Mouse (Mus musculus) liver, adult (tissue): ENCODE measurements around the gene Cmss1.

Experiments
- GATA4 ChIP-seq: IDR thresholded peaks from 2 replicates; pipeline ENCODE4 v1.6.1; 2014; ENCODE audit warnings: mild to moderate bottlenecking, low read length; ENCODE audit not compliant: insufficient replicate concordance

Gene Cmss1

DNA sequence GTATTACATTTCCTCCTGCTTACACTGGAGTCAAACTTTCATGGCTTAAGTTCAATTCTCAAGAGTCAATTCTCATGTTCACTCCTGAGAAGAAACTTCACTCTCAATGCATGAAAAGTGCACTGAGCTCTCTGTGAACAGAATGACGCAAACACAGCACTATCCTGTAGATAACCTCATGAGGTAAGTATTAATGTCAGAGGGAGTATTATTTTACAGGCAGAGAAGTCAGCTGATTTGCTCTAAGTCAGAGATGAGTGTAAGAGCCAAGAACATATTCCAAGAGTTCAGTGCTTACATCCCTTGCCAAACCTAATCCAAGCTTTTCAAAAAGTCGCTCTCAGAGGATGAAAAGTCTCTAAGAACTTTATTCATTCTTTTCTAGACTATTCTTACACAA lies 128.2 kb downstream of the Cmss1 start:
- no peak for TF ChIP-seq GATA4

GRCm38 (mm10) chr16:57473415-57474085 lies 133.1 kb downstream of the Cmss1 start:
- no peak for TF ChIP-seq GATA4

DNA sequence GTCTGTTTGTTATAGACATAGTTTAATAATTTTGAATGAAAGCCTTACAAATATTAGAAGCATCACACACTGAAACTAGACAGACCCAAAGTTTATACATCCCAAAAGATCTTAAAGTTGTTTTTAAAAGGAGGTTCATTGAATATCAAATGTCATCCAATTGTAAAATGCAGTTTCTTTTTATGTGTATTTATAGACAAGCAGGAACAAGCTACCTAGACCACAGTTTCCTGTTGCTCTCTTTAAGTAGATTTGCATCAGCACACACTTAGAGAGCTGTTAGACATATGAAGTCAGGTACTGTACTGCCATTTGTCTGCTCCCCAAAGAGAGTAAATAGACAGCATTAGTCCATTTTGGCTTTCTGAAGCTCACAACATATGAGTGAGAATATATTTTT lies 135.6 kb downstream of the Cmss1 start:
- TF ChIP-seq GATA4: no peak

DNA sequence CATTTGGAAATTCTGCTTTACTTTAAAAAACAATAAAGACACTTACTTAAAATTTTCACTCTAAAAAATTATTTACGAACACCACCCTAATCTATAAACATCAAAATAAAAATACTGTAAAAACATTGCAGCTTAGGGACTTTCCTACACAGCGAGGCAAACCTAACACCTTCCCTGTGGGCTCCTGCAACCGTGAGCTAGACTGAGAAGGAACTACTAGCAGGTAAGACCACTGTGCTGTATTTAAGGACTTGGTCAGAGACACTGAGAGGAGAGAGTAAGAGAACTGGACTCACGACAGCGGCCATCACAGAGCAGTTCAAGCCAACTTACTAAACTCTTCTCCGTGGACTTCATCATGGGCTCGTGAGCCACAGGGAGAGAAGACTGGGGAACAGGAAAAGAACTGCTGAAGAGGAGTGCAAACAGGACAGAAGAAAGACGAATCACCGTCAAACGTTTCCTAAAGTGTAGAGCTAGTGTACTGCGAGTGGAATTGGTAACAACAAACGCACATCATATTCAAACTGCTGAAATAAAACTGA lies 136.3 kb downstream of the Cmss1 start:
- no peak for TF ChIP-seq GATA4

DNA sequence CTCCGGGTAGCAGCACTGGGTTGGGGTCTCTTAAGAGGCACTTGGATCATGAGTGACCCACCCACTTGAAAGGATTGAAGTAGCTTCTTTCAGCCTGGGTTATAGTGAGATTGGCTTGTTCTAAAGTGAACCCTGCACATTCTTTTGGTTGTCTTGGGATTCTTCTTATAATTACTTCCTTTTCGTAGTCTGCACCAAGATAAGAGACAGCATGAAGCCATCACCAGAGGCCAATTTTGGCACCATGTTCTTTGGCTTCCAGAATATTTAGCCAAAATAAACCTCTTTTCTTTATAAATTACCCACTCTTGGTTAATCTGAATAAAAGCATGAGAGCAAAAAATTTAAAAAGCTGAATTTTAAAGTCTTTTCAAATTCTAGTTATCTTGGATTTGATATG lies 136.8 kb downstream of the Cmss1 start:
- TF ChIP-seq GATA4: no peak

DNA sequence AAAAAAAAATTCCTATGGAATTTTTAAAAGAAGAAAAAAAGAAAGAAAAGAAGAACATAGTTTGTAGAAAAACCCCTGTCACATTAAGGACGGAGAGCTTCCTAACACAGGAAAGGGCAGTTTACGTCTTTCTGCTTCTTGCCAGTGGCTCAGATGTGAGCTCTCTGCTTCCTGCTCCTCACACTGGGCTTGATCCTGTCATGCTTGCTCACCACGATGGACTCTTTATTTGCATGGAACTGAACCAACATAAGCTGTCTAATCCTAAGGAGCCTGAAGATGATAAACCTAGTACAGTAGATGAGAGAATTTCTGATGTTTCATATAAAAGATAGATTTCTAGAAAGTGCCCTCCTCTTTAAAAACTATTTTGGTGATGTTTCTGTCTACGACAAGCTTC lies 137.4 kb downstream of the Cmss1 start:
- no peak for TF ChIP-seq GATA4

DNA sequence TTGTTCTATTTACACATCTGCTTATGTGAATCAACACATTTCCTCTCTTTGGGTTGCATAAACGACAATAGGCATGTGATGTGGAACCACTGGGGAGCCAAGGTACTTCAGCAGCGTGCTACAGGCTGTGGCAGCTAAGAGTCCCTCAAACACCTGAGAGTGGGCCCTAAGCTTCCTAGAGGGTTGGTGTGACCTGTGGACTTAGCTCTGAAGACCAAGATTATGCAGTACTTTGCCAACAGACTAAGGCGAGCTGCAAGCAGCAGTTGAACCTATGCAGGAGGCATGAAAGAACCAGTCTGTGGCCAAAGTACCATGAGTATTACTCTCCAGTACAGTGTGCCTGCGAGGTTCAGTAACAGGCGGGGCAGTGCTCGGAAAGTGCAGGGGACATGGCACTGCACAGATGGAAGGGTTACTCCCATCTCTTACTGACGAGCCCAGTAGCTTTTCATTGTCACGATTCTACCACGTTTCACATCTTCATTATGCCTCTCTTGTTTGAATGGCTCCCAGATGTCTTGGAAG lies 141.2 kb downstream of the Cmss1 start:
- no peak for TF ChIP-seq GATA4

- TF ChIP-seq GATA4: no peak
Observed at GRCm38 (mm10) chr16:57456003-57456402, 150.7 kb downstream of the Cmss1 start.

GRCm38 (mm10) chr16:57455573-57455972 lies 151.1 kb downstream of the Cmss1 start:
- no peak for TF ChIP-seq GATA4

GRCm38 (mm10) chr16:57454106-57454763 lies 152.4 kb downstream of the Cmss1 start:
- no peak for TF ChIP-seq GATA4

- TF ChIP-seq GATA4: no peak
Observed at GRCm38 (mm10) chr16:57453009-57453408, 153.7 kb downstream of the Cmss1 start.

- no peak for TF ChIP-seq GATA4
Observed at GRCm38 (mm10) chr16:57445096-57446094, 161.3 kb downstream of the Cmss1 start.

DNA sequence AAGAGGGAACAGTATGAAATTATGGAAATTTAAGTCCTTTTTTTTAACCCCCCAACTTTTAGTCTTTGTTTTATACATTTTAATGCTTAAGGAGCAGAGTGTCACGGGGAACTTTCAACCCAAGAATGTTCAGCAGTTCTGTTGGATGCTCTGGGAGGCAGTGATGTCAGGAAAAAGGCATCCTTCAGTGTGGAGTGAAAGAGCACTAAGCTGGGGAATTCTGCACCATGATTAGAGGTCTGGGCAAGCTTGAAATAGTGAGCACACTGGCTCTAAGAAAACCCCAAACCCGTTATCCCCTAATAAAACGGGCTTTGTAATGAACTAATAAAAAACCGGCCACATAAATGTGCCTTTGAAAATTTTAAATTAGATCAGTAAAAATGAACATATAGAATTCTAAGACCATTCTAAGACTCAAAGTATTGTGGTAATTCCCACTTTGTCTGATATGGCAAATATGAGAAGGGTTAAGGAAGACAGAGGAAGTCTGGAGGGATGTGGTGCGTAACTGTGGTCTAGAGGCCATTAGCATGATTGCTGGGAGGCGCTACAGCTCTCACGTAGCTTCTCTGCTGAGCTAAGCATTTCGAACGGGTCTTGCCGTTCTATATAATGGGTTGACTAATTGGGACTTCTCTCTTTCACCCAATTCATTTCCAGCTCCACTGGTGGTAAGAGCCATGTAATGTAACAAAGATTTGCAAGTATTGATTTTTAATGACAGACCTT lies 165.8 kb downstream of the Cmss1 start:
- TF ChIP-seq GATA4: no peak

GRCm38 (mm10) chr16:57439206-57439605 lies 167.5 kb downstream of the Cmss1 start:
- TF ChIP-seq GATA4: no peak

DNA sequence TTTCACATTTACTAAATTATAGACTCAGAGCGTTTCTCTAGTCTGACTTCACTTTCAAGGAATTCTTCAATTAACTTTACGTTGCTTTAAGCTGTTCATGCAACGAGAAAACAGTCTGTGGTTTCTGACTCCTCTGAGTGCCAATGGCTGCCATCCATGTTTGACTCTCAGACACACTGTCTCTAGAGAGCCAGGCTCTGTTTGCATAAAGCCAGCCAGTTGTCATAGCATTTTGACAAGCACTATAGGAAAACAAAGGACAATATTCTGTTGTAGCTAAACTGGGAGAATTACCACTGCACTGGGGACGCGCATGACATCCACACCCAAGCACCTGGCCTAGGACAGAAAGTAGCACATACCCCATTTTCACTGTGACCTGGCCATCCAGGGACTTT lies 168.4 kb downstream of the Cmss1 start:
- no peak for TF ChIP-seq GATA4
